Mouse (Mus musculus): ENCODE data around the gene Gm29776.

Gm29776 gene

DNA sequence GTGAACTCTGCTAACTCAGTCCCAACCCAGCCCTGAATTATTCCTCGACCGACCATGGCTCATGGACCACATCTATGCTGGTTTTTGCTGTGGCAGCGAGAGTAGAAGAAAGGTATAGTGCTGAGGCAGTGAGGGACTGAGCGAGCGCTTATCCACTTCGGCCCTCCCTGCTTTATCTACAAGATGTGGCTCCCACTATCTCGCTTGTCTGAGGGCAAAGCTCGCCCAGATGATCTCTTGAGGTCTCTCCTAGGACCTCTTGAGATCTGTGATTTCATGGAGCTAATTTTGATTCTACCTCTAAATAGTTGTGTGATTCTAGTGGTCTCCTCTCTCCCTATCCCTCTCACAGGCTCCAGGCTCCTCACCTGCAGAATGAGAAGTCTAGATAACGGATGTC is 10.4 kb upstream of the Gm29776 start:
- DNase-seq (ENCODE audit: extremely low spot score, low spot score) = no peak

GRCm38 (mm10) chr14:54706589-54707320 is 8.1 kb upstream of the Gm29776 start:
- DNase-seq (ENCODE audit: extremely low spot score, low spot score) = no peak

DNA sequence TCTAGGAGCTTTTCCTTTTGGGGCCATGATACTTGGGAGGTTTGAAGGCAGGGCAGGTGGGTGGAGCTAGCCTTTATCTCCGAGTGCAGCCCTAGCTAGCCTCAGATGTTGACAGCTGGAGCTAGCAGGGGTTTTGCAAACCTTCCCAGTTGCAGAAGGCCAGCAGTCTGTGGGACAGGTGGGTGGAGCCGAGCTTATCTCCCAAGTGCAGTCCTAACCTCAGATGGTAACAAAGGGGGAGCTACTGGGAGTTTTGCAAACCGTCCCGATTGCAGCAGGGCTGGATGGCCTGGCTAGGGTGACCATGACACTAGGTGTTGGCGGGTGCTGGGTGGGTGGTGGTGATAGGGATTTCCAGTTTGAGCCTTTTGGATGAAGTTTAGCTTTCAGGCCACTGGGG is 7.2 kb upstream of the Gm29776 start:
- DNase-seq (ENCODE audit: extremely low spot score, low spot score) = no peak

GRCm38 (mm10) chr14:54703207-54703606 is 4.6 kb upstream of the Gm29776 start:
- no peak for DNase-seq (ENCODE audit: extremely low spot score, low spot score)

- peak; percentile 77 for DNase-seq (ENCODE audit: extremely low spot score, low spot score)
These were observed 2.7 kb upstream of the Gm29776 start for GRCm38 (mm10) chr14:54701298-54701697.

DNA sequence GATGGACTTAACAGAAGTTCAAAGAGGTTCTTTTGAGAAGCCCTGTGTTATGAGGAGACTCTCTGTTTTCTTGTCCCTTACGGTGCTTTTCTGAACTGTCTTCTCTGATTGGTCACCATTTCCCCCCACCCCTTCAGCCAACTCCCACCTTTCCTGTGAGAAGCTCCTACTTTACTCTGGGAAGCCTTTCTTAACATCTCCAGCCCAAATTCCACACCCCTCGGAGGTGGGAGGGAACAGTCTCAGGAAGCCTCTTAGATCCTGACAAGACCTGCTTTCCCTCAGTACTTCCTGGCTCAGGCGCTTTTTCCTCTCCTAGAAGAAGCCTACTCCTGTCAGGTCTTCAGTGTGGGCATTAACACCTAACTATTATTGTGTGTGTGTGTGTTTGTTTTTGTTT is 953 bp upstream of the Gm29776 start:
- DNase-seq (ENCODE audit: extremely low spot score, low spot score) = no peak

DNA sequence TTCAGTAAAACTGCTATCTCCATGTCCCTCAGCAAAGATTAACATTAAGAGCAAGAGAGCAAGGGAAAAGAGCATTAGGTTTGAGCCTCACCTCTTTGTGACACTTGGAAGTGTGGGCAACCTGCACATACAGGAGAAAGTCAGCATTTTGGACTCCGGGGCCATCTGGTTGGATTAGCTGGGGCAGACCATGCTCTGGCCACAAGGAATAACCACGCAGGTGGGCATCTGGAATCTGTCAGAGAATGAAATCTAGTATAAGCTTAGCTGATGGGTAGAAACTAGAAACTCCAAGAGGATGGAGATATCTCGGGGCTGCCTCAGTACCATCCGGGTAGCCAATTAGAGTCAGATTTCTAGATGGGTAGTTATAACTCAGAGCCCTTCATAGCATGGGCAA is 1.9 kb downstream of the Gm29776 start:
- DNase-seq (ENCODE audit: extremely low spot score, low spot score) = no peak

DNA sequence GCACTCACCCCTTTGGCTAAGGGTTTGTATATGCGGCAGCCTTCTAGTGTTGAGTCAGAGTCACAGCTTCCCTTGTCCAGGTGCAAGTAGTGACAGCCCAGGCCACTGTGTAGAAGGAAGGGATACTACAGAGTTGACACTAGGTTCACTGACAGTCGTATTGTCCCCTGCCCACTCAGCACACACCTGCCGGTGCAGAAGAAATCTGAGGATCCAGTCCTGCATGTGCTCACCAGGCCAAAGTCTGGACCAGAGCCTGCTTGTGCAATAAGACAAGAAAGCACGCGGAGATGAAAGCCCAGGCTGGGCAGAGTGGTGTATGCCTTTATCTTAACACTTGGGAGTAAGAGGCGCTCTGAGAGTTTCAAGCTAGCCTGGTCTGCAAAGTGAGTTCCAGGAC is 3.6 kb downstream of the Gm29776 start:
- DNase-seq (ENCODE audit: extremely low spot score, low spot score) = no peak

DNA sequence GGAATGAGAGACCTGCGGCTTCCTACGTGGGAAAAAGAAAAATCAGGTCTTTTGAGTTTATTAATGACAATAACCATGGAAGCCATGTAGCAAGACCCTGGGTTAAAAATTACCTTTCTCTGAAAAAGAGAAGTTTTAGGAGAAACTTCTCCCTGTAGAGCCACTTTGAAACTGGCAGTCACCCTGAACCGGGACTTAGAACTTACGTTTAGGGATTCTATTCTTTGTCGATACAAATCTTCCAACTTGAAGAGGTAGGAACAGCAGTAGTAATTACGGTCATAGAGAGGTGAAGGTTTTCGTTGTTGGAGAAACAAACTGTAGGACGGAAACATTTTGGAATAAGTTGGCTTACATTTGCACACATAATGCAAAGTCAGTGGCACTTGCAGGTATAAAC is 11.4 kb downstream of the Gm29776 start:
- DNase-seq (ENCODE audit: extremely low spot score, low spot score) = no peak

DNA sequence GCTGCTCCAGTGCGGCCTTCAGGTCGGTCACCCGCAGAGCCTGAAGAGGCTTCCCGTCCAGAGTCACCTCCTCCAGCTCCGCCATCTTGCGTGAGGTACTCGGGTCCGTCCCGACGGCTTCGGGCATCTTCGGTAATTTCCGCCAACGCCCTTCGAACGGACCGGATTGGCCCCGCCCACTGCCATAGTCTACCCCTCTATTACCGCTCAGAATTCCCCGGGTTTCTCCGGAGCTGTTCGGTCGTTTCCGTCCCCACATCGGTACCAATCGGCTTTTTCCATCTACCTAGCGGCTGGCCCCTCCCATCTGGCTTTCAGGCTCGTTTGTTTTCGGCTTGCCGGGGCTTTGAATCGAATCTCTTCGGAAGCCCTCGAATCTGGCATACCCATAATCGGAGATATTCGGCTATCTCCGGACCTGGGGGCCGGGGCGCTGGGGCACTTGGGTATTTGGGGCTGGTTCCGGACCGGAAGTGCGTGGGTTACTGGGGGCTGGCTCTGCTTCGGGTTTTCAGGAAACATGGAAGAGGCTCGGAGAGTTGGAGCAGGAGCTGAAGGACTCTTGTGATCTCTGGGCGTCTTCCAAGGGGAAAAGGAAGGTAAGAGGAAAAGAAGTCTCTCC is 12.0 kb downstream of the Gm29776 start, which contains the start of gene Acin1:
Gene Acin1 (minus strand): TSS at position 410 of the 622 bp plus-strand sequence.
- DNase-seq (ENCODE audit: extremely low spot score, low spot score) = peak; percentile 100

- DNase-seq (ENCODE audit: extremely low spot score, low spot score) = no peak
These were observed 12.5 kb downstream of the Gm29776 start, which contains the start of gene 1700123O20Rik for GRCm38 (mm10) chr14:54686063-54686521. Gene 1700123O20Rik (plus strand): TSS chr14:54686216.

DNA sequence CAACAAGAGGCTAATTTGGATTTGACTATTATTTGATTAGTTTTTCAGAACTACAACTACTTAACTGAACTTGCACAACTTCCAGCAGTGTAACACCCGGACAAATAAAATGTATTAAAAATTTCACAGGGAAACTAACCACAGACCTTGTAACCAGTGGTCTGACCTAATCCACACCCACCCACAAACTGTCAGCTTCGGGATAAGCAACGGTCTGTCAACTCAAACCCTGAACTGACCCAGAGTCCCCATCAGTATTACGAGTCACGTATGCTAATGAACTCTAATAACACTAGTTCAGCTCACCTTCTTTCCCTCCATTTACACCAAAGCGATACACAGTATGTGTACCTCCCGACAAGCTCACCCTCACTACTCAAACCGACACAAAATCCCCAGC is 13.2 kb downstream of the Gm29776 start:
- DNase-seq (ENCODE audit: extremely low spot score, low spot score) = no peak

GRCm38 (mm10) chr14:54682396-54682795 is 16.2 kb downstream of the Gm29776 start:
- DNase-seq (ENCODE audit: extremely low spot score, low spot score) = no peak

- no peak for DNase-seq (ENCODE audit: extremely low spot score, low spot score)
These were observed 19.9 kb downstream of the Gm29776 start for GRCm38 (mm10) chr14:54678657-54679304.

- DNase-seq (ENCODE audit: extremely low spot score, low spot score) = no peak
These were observed 22.3 kb downstream of the Gm29776 start for GRCm38 (mm10) chr14:54676290-54676689.

- no peak for DNase-seq (ENCODE audit: extremely low spot score, low spot score)
These were observed 24.3 kb downstream of the Gm29776 start for GRCm38 (mm10) chr14:54674317-54674716.

GRCm38 (mm10) chr14:54669381-54669780 is 29.3 kb downstream of the Gm29776 start:
- no peak for DNase-seq (ENCODE audit: extremely low spot score, low spot score)

DNA sequence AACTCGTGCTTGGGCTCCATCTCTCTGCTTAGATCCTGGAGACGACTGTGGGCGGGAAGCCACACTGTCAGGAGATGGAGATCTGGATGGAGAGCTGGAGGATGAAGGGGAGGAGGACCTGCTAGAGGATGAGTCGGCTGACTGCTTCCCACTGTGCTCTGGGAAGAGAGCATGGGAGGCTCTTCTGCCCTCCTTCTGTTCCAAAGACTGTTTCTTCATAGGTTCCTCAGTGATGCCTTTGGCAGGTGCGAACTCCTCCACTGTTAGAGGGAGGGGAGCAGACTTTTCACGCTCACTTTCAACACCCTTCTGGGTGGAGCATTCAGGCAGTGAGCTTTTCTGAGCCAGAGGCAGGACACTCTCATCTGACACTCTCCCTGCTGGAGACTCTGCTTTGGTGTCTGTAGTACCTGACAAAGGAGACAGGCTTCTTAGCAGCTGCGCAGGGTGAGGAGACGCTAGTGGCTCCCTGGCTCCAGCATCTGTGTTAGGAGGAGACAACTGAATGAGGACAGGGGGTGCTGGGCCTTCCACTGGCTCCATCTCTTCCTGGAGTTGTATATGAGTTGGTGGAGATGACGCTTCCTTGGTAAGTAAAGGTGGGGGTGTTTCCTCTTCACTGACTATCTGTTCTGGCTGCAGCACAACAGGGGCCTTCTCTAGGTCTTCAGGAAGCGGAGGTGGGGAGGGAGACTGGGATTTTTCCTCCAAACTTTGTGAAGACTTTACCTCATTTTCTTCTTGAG is 34.0 kb downstream of the Gm29776 start:
- DNase-seq (ENCODE audit: extremely low spot score, low spot score) = no peak

DNA sequence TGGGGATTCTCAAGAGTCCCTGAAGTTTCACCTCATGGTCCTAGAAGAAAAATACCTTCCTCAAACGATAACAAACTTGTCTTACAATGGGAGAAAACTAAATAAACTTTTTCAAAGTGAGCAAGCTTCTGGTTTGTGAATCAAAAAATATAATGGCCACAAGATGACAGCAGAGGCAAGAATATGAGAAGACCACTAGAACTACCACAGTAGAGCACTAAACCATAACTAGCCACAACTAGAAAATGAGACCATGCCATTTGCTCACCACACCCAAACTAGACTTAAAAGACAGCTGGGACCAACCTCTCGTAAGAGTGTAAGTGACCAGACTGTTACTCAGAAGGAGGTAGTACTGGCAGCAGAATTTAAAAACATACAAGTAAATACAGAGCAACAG is 38.6 kb downstream of the Gm29776 start:
- DNase-seq (ENCODE audit: extremely low spot score, low spot score) = no peak

- peak; percentile 89 for DNase-seq (ENCODE audit: extremely low spot score, low spot score)
These were observed 45.1 kb downstream of the Gm29776 start for GRCm38 (mm10) chr14:54653496-54653895.

GRCm38 (mm10) chr14:54652787-54653186 is 45.8 kb downstream of the Gm29776 start:
- DNase-seq (ENCODE audit: extremely low spot score, low spot score) = no peak

DNA sequence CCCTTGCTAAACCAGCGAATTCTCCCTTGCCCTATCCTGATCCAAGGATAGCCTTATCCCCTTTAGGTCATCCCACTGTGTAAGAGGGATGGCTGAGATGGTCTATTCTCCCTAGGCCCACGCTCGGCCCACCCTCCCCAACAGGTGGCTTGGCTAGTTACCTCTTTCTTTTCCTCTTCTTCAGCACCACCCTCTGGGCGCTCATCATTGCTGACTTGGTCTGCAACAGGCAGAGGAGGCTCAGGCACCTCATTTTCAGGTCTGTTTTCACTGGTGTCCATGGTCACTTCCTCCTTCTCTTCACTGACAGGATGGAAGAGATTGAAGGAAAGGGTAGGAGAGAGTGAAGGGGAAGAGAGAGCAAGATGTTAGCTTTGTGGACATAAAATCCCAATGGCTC is 47.1 kb downstream of the Gm29776 start:
- DNase-seq (ENCODE audit: extremely low spot score, low spot score) = no peak
